Comparison of ENCODE assay signal across 8 mouse cellular contexts in the genomic region with DNA sequence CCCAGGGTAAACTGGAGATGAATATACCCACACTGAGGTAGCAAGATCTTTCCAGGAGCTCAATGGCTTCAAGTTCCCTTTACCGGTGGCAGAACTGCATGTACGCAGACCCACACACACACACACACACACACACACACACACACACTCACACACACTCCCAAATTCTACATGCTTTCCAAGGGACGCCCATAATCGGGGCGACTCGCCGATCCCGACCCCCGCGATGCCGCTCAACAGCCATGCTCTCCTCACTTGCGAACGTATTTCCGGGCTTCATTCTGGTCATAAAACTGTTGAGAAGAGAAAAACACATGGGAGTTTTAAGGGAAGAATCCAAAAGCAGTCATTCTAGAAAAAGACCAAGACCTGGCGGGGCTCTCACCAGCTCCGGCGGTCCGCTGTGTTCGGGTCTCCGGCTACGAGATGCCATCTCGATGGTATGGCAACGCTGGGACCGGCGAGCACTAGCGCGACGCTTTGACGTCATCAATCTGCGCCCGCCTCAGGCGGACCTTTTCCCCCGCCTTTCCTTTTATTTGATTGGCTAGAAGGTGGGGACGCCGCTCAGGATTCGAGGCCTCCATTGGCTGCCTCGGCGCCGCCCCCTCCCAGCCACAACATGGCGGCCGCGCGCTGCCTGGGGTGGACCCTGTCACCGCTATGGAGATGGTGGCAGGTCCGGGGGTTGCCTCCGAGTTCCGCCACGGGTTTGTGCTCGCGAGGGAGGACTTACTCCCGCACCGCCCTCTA. TPM values are rescaled to one million over a fixed set of nuclear protein-coding genes. Genes with fewer than 3 reads are reported as not detected.
DNase-seq lines count a peak whose midpoint lies in the region; ATAC-seq and TF ChIP-seq lines count a peak whose summit lies in the region.

A gene (plus strand): TSS at position 574 of the 753 bp plus-strand sequence.

- peaks cover 29 to 63% of the 10 kb centered on the region in 2 experiments for H3K36me3 ChIP-seq in CH12.LX (replicated peaks in 1 of 2; ENCODE audit: control insufficient read depth in 1 of 2, insufficient read depth in 1 of 2, low read length in 1 of 2)
- peaks cover 5% of the 10 kb centered on the region; the same call in 1 of the 2 replicates for H3K36me3 ChIP-seq in forebrain, embryonic 11.5 days (ENCODE audit: control insufficient read depth, insufficient read depth, low read length)
- peaks cover 17% of the 10 kb centered on the region for H3K36me3 ChIP-seq in heart, embryonic 16.5 days (ENCODE audit: control insufficient read depth, insufficient read depth)
- peaks cover 43% of the 10 kb centered on the region for H3K36me3 ChIP-seq in liver, embryonic 15.5 days (replicated peaks)
- peaks cover 52% of the 10 kb centered on the region for H3K36me3 ChIP-seq in neural tube, embryonic 12.5 days

- H3K9me3 ChIP-seq in CH12.LX (replicated peaks; ENCODE audit: low read length): no peaks in the 10 kb centered on the region
- H3K9me3 ChIP-seq in forebrain, embryonic 11.5 days (ENCODE audit: control insufficient read depth, low read length): no peaks in the 10 kb centered on the region
- H3K9me3 ChIP-seq in heart, embryonic 16.5 days (replicated peaks; ENCODE audit: control insufficient read depth, low read length): no peaks in the 10 kb centered on the region
- H3K9me3 ChIP-seq in liver, embryonic 15.5 days (replicated peaks): no peaks in the 10 kb centered on the region
- no peaks in the 10 kb centered on the region for H3K9me3 ChIP-seq in neural tube, embryonic 12.5 days

- TF ChIP-seq RAD21 in CH12.LX (IDR thresholded peaks at IDR 0.05; ENCODE audit: low read depth, low read length): no peak

- H3K4me2 ChIP-seq in CH12.LX (ENCODE audit: insufficient read depth, low read depth, poor library complexity, severe bottlenecking): peak within 1 kb of the TSS; percentile 75
- peak within 1 kb of the TSS; percentile 93 for H3K4me2 ChIP-seq in forebrain, embryonic 11.5 days (ENCODE audit: low read depth, low read length, severe bottlenecking)
- peak within 1 kb of the TSS; percentile 95 for H3K4me2 ChIP-seq in heart, embryonic 16.5 days (ENCODE audit: low read depth, low read length)
- peak within 1 kb of the TSS; percentile 97 for H3K4me2 ChIP-seq in liver, embryonic 15.5 days
- H3K4me2 ChIP-seq in neural tube, embryonic 12.5 days (replicated peaks): peak within 1 kb of the TSS; percentile 87

- no peak for TF ChIP-seq EP300 in CH12.LX (IDR thresholded peaks at IDR 0.05; ENCODE audit: low read length)

- TF ChIP-seq POLR2A in CH12.LX (IDR thresholded peaks at IDR 0.05; ENCODE audit: low read depth, low read length): peak; percentile 92

- H3K9ac ChIP-seq in CH12.LX (ENCODE audit: insufficient read depth, low read depth): peak within 1 kb of the TSS; percentile 75
- H3K9ac ChIP-seq in forebrain, embryonic 11.5 days (ENCODE audit: low read length): peak within 1 kb of the TSS; percentile 84
- H3K9ac ChIP-seq in heart, embryonic 16.5 days (ENCODE audit: low read length): peak within 1 kb of the TSS; percentile 87
- H3K9ac ChIP-seq in liver, embryonic 15.5 days: peak within 1 kb of the TSS; percentile 86
- H3K9ac ChIP-seq in neural tube, embryonic 12.5 days: peak within 1 kb of the TSS; percentile 85

- WGBS in forebrain, embryonic 11.5 days: under 1% methylated on average over 52 of the region's 52 CpGs
- under 1% methylated on average over 52 of the region's 52 CpGs for WGBS in heart, embryonic 16.5 days
- under 1% methylated on average over 52 of the region's 52 CpGs for WGBS in liver, embryonic 15.5 days (ENCODE audit: insufficient replicate concordance)
- 1% methylated on average over 51 of the region's 52 CpGs for WGBS in neural tube, embryonic 12.5 days

- H3K27ac ChIP-seq in CH12.LX (ENCODE audit: insufficient read depth, low read depth): no peak within 1 kb of the TSS
- 0 out of 2 replicates have a peak within 1 kb of the TSS, but pooled peaks have one; percentile 31 for H3K27ac ChIP-seq in forebrain, embryonic 11.5 days (ENCODE audit: low read depth, low read length)
- peak within 1 kb of the TSS; percentile 64 for H3K27ac ChIP-seq in heart, embryonic 16.5 days (ENCODE audit: low read length)
- H3K27ac ChIP-seq in liver, embryonic 15.5 days (replicated peaks): peak within 1 kb of the TSS; percentile 66
- H3K27ac ChIP-seq in neural tube, embryonic 12.5 days: no peak within 1 kb of the TSS

- in situ Hi-C loops in CH12.LX (cut with MboI; ENCODE audit: low pct_ligation_motif_present, low pct_unique_long_range_greater_than_20kb, low sequenced_read_pairs): no loop called here

- no peaks in the 10 kb centered on the region for H3K27me3 ChIP-seq in CH12.LX (replicated peaks)
- no peaks in the 10 kb centered on the region for H3K27me3 ChIP-seq in forebrain, embryonic 11.5 days (ENCODE audit: control insufficient read depth, insufficient read depth, low read length)
- no peaks in the 10 kb centered on the region for H3K27me3 ChIP-seq in heart, embryonic 16.5 days (ENCODE audit: control insufficient read depth, insufficient read depth, low read length)
- H3K27me3 ChIP-seq in liver, embryonic 15.5 days: no peaks in the 10 kb centered on the region
- no peaks in the 10 kb centered on the region for H3K27me3 ChIP-seq in neural tube, embryonic 12.5 days (replicated peaks)

- no peak for TF ChIP-seq CTCF in CH12.LX (conservative IDR thresholded peaks at IDR 0.05 in 1 of 2, IDR thresholded peaks at IDR 0.05 in 1 of 2; ENCODE audit: low read depth in 2 of 2, low read length in 2 of 2)

- H3K4me1 ChIP-seq in CH12.LX (ENCODE audit: control insufficient read depth in 1 of 2, insufficient read depth in 2 of 2): peaks cover 11 to 25% of the 10 kb centered on the region in 2 experiments; a peak in 3 of 4 replicates
- H3K4me1 ChIP-seq in forebrain, embryonic 11.5 days (replicated peaks; ENCODE audit: control insufficient read depth, insufficient read depth, low read length): no peaks in the 10 kb centered on the region
- peaks cover 14% of the 10 kb centered on the region for H3K4me1 ChIP-seq in heart, embryonic 16.5 days (ENCODE audit: control insufficient read depth, insufficient read depth, low read length)
- H3K4me1 ChIP-seq in liver, embryonic 15.5 days (replicated peaks): peaks cover 28% of the 10 kb centered on the region
- H3K4me1 ChIP-seq in neural tube, embryonic 12.5 days: peaks cover 20% of the 10 kb centered on the region

- H3K4me3 ChIP-seq in CH12.LX (replicated peaks in 1 of 3; ENCODE audit: low read depth in 2 of 3, low read length in 2 of 3, poor library complexity in 1 of 3): peak within 1 kb of the TSS; percentile 85 to 96 (median 93)
- H3K4me3 ChIP-seq in forebrain, embryonic 11.5 days (ENCODE audit: low read depth, low read length): peak within 1 kb of the TSS; percentile 92
- H3K4me3 ChIP-seq in heart, embryonic 16.5 days (ENCODE audit: low read length): peak within 1 kb of the TSS; percentile 73
- peak within 1 kb of the TSS; percentile 94 for H3K4me3 ChIP-seq in liver, embryonic 15.5 days (replicated peaks)
- peak within 1 kb of the TSS; percentile 90 for H3K4me3 ChIP-seq in neural tube, embryonic 12.5 days

- H3K79me2 ChIP-seq in CH12.LX (replicated peaks; ENCODE audit: control insufficient read depth, extremely low read depth, insufficient read depth, poor library complexity, severe bottlenecking): peaks cover 7% of the 10 kb centered on the region

- ATAC-seq in forebrain, embryonic 11.5 days (replicated peaks; ENCODE audit: low FRiP score): peak; percentile 97
- ATAC-seq in heart, embryonic 16.5 days (replicated peaks; ENCODE audit: extremely low read depth, insufficient read depth, low FRiP score): peak; percentile 96
- peak; percentile 96 for ATAC-seq in liver, embryonic 15.5 days (ENCODE audit: insufficient read depth)
- peak; percentile 94 for ATAC-seq in neural tube, embryonic 12.5 days (ENCODE audit: low FRiP score, low read depth)

- peak; percentile 97 for DNase-seq in CH12.LX (ENCODE audit: extremely low read depth)
- DNase-seq in c-Kit-positive CD71-positive TER-119-negative erythroid progenitor cells, embryonic 14.5 days (ENCODE audit: low read depth): peak; percentile 95
- peak; percentile 99 for DNase-seq in forebrain, embryonic 11.5 days (ENCODE audit: low spot score)
- DNase-seq in kidney, postnatal 36 days: peak; percentile 98 to 99
- DNase-seq in telencephalon, adult 2 months (ENCODE audit: low read depth, low spot score): peak; percentile 95

- dilution Hi-C loops in CH12.LX (cut with MboI; ENCODE audit: extremely low pct_ligation_motif_present, extremely low pct_unique_long_range_greater_than_20kb, low sequenced_read_pairs): no loop called here

TF ChIP-seq in CH12.LX, 34 proteins besides CTCF, POLR2A, EP300 and RAD21 (continues in another document):
- TF ChIP-seq MYC (IDR thresholded peaks at IDR 0.05; ENCODE audit: low read depth, low read length) (peak; percentile 73; the same call in 1 of the 2 replicates), IRF4 (IDR thresholded peaks at IDR 0.05; ENCODE audit: low read depth, low read length) (peak; percentile 27; the same call in 1 of the 2 replicates), ZMIZ1 (IDR thresholded peaks at IDR 0.05; ENCODE audit: low read depth, low read length) (peak; percentile 69), ZC3H11A (IDR thresholded peaks at IDR 0.05; ENCODE audit: low read depth, low read length) (no peak), NELFE (IDR thresholded peaks at IDR 0.05; ENCODE audit: low read depth, low read length) (peak; percentile 76), GABPA (IDR thresholded peaks at IDR 0.05; ENCODE audit: insufficient replicate concordance, low read depth, low read length) (peak; percentile 27; the same call in 1 of the 2 replicates), USF1 (IDR thresholded peaks at IDR 0.05; ENCODE audit: low read depth, low read length) (no peak), USF2 (conservative IDR thresholded peaks at IDR 0.05; ENCODE audit: low read depth, low read length) (no peak), ZKSCAN1 (IDR thresholded peaks at IDR 0.05; ENCODE audit: borderline replicate concordance, low read depth, low read length) (no peak), SIN3A (IDR thresholded peaks at IDR 0.05; ENCODE audit: low read length) (peak; percentile 98), JUND (conservative IDR thresholded peaks at IDR 0.05; ENCODE audit: low read depth, low read length) (no peak), TBP (conservative IDR thresholded peaks at IDR 0.05; ENCODE audit: low read depth, low read length) (peak; percentile 69), CHD2 (IDR thresholded peaks at IDR 0.05; ENCODE audit: low read length) (peak; percentile 71), PAX5 (IDR thresholded peaks at IDR 0.05; ENCODE audit: low read length) (no peak)

RNA-seq across cellular contexts. Expression of the gene that starts here (rescaled TPM):
- total RNA-seq in CH12.LX (2012; rRNA removed) (7.2 and 7.5 TPM in 2 replicates), CH12.LX (2014; rRNA removed) (4.1 and 4.9 TPM in 2 replicates)
- polyA plus RNA-seq in CH12.LX (2012; ENCODE audit: insufficient read length, low read depth): 9.2 and 9.6 TPM in 2 replicates
- 26.2 and 27.1 TPM in 2 replicates for polyA plus RNA-seq in forebrain, embryonic 11.5 days (2014; fragmentation: Nextera tagmentation; extraction: Ambion mirVana)
- 28.8 and 30.9 TPM in 2 replicates for polyA plus RNA-seq in heart, embryonic 16.5 days (2015; fragmentation: Nextera tagmentation; extraction: Ambion mirVana)
- polyA plus RNA-seq in liver, embryonic 15.5 days (2015; fragmentation: Nextera tagmentation; extraction: Ambion mirVana): 14.3 and 14.9 TPM in 2 replicates
- 30.3 and 32.2 TPM in 2 replicates for polyA plus RNA-seq in neural tube, embryonic 12.5 days (2016; fragmentation: Nextera tagmentation; extraction: Ambion mirVana)

Comparison
In these comparisons a context has a peak if more than half of its experiments do, and no peak if none do; other contexts are left out.
1. H3K27ac ChIP-seq: peak in forebrain, embryonic 11.5 days (single experiment), heart, embryonic 16.5 days (single experiment) and liver, embryonic 15.5 days (single experiment); none in CH12.LX (single experiment) and neural tube, embryonic 12.5 days (single experiment).
2. Peak in every context shown above with its lines, with median percentiles within 50 percentile points of each other: DNase-seq, H3K4me2 ChIP-seq, H3K4me3 ChIP-seq, H3K9ac ChIP-seq and ATAC-seq.